Mouse (Mus musculus) adrenal gland, postnatal 10 days (tissue): ENCODE data around the gene Zfp949. TPM values are rescaled to one million over a fixed set of nuclear protein-coding genes. Genes with fewer than 3 reads are reported as not detected.
"Not testable (repeated sequence)": the region's sequence is repeated elsewhere in the genome, so short reads cannot be mapped to it uniquely, and the experiment has no call there.

Source experiments
- DNase-seq: peaks from one replicate; pipeline ENCODE4 v3.0.0; 2021; ENCODE audit warnings: mixed read lengths
- total RNA-seq, 2 experiments: library from RNA; stranded (reverse); gene quantifications; 2 replicates each; pipeline ENCODE4 v1.2.3; 2021

Zfp949 gene
- total RNA-seq, 2 experiments from 2014 or later, result 8.8 to 10.1 TPM

DNA sequence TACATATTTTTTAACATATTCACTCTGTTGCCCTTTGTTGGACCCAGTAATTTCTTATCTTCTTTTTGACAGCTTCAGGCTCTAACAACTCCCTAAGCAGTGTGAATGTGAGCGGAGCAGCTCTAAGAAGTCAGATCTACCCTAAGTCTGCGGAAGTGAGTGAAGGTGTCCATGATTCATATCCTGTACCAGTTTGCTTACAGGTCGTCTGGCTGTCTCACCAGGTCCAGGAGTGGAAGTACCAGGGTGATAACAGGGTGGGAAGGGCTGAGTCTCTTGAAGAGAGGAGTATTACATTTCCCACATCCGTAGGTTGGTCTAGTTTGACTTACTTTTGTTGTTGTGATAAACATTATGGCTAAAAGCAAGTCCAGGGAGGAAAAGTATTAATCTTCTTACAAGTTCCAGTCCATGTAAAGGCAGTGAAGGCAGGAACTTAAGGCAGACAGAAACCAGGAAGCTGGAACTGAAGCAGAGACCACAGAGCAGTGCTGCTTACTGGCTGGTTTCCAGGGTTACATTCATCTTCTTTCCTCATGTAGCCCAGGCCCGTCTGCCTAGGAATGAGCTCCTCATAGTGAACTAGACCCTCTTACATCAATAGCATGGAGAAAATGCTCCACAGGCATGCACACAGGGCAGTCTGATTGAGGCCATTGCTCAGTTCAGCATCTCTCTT is 8.1 kb upstream of the Zfp949 start:
- DNase-seq, result no peak

DNA sequence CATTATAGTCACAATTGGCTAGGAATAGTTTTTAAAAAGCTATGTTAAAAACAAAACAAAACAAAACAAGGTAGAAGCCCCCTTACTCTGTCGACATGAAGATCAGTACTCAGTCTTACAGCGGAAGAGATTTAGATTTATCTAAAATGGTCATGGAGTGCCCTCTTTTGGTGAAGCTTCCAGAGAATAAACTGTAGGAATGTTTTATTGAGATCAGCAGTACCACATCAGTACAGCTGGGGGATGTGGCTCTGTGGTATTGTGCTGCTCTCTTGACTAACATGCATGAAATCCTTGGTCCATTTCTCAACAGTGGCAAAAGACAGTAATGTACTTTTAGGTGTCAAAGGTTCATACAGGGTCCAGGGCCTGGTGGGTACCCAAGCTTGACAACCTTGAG is 5.0 kb upstream of the Zfp949 start:
- DNase-seq, result no peak

DNA sequence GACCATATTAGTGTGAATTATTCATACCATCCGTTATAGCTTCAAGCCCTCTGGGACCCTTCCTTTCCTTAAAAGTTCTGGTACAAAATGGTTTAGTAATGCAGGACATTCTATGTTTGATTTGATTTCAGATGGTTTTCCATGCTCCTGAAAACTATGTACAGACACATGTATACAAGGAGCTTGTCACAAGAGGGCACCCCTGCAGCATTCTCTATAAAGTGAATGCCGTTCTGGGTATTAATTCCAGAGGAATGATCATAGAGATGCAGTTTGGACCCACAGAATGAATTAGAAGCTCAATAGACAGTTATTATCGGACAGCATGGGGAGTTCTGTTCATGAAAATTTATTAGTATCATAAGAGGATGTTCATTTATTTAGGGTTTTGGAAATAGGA is 2.3 kb upstream of the Zfp949 start:
- no peak for DNase-seq

DNA sequence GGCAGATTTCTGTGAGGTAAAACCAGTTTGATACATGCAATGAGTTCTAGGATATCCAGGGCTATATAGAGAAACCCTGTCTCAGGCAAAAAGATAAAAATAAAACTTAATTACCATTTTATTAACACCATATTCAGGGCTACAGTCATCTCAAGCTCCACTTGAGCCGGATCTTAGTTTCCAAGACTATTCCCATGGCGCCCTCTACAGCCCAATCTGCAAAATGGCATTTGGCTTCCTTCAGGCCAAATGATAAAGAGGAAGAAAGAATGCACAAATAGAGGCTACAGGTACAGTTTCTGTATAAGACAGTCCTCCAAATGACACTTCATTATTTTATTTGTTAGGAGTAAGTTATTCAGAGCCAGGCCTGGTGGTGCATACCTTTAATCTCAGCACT is 1.7 kb upstream of the Zfp949 start:
- DNase-seq, result peak; percentile 67

DNA sequence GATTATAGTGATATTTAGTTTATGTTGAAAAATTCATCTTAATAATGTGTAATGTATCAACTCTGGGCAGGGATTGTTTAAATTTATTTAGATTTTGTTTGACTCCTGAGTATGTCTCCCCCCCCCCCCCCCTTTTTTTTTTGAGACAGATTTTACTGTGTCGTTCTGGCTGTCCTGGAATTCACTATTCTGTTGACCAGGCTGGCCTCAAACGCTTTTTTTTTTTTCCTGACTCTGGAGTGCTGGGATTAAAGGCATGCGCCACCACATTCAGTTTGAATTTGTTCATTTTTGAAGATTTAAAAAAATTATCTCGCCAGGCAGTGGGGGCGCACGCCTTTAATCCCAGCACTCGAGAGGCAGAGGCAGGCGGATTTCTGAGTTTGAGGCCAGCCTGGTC is 1.2 kb upstream of the Zfp949 start:
- DNase-seq, result no peak

DNA sequence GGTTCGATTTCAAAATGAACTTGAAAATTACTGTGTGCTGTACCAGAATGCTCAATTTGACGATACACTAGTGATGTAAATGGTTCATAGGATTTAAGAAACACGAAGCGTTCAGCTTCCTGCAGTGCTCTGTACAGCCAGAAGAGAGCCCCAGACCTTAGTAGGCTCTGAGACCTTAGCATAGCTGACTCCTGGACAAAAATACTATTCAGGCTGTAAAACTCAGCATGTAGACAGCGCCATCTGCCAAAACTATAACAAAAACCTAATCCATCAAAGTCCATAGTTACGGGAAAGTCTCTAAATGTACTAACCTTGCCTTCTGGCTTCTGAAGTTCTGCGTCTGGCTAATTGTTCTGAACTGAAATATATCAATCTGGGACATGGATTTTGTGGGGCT is 550 bp upstream of the Zfp949 start:
- peak; percentile 30 for DNase-seq

DNA sequence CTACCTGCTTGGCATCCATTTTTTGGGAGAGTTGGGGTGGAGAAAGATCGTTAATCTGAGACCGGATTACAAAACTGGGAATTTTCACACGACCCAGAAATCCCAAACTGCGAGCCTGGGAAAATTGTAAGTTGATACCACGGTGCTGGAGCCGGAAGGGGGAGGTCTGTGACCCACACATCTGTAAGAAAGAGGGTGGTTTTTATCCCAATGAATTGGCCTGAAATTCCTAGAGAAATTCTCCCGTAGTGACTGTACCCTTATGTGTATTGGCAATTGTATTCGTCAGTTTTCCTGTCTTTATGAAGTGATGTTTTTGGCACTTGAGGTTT is 760 bp downstream of the Zfp949 start:
- DNase-seq, result no peak

DNA sequence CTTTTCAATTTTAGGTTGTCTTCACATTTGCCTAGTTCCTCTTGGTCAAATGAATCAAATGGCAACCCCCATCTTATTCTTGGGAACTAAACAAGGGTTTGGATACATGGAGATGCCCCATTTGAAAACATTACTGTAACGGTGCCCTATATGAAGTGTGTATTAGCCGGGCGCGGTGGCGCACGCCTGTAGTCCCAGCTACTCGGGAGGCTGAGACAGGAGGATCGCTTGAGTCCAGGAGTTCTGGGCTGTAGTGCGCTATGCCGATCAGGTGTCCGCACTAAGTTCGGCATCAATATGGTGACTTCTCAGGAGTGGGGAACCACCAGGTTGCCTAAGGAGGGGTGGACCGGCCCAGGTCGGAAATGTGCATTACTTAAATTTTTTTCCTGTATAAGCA is 5.3 kb downstream of the Zfp949 start:
- DNase-seq, result no peak

DNA sequence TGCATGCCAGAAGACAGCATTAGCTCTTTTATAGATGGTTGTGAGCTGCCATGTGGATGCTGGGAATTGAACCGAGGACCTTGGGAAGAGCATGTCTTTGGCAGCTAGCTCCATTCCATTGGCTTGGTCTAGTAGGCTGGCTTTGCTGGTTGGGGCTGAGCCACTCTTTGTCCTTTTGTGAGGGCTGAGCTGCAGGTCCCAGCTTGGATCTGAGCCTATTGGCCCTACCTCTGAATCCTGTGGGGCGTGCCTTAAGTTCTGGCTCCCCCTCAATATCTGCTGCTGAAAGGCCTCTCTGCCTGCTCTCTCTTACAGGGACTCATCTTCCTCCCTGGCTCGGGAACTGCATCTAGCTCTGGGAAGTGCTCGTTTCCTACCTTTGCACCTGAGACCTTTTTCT is 10.3 kb downstream of the Zfp949 start:
- DNase-seq, result no peak

DNA sequence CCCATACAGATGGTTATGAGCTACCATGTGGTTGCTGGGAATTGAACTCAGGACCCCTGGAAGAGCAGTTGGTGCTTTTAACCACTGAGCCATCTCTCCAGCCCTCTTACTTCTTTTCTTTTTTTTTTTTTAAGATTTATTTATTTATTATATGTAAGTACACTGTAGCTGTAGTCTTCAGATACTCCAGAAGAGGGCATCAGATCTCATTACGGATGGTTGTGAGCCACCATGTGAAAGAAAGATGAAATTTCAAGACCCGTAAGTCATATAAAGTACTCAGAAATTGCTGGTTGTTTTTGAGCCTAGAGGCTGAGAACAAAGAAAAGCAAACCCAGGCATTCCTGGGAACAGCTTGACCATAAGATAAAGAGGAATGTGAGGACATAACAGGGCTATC is 13.7 kb downstream of the Zfp949 start:
- DNase-seq, result not testable (repeated sequence)

DNA sequence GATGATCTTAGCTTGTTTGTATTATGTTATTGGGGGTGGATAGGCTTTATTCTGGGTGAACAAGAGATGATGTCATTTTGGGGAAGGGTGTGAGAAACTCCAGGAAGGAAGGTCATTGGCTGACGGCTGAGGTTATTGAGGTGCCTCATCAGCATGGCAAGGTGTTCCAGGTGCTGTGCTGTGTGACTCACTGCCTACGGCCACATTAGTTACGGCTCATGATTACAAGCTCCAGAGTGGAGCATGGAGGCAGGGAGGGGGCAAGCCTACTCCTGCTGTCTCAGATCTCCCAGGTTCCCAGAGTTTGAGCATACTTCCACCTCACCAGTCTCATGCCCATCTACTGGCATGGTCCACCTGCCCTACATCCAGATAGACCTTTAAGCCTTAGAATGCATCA is 22.7 kb downstream of the Zfp949 start:
- not testable (repeated sequence) for DNase-seq

DNA sequence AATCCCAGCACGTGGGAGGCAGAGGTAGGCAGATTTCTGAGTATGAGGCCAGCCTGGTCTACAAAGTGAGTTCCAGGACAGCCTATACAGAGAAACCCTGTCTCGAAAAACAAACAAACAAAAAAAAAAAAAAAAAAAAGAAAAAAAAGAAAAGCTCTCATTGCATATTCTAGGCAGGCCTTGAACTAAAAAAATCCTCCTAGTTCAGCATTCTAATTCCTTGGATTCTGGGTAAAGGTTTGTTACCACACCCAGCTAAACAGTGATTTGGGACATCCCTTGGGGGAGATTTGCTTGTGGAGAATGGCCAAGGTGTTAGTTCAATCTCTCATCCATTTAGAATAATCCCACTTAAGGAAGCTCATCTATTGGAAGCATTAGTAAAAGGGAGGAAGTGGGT is 32.8 kb downstream of the Zfp949 start, which contains the start of gene Trim43a:
Gene Trim43a, plus strand, starts transcription at position 301 of the 400 bp plus-strand sequence.
- DNase-seq, result not testable (repeated sequence)

DNA sequence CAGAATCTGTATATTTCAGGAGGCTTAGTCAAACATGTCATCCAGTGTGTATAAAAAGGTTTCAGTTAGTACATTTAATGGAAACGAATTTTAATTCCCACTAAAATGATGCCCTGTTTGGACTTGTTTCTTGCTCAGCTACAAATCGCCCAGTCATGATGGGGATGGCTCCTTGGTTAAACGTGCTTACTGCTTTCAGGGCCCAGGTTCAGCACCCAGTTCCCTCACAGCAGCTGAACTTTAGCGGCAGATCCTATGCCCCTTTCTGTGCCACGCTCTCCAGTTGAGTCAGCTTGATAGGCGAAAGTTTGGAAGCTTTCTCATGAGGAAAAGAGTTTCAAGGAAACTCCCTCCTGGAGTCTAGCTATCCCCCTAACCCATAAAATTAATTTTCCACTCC is 45.9 kb downstream of the Zfp949 start:
- not testable (repeated sequence) for DNase-seq

DNA sequence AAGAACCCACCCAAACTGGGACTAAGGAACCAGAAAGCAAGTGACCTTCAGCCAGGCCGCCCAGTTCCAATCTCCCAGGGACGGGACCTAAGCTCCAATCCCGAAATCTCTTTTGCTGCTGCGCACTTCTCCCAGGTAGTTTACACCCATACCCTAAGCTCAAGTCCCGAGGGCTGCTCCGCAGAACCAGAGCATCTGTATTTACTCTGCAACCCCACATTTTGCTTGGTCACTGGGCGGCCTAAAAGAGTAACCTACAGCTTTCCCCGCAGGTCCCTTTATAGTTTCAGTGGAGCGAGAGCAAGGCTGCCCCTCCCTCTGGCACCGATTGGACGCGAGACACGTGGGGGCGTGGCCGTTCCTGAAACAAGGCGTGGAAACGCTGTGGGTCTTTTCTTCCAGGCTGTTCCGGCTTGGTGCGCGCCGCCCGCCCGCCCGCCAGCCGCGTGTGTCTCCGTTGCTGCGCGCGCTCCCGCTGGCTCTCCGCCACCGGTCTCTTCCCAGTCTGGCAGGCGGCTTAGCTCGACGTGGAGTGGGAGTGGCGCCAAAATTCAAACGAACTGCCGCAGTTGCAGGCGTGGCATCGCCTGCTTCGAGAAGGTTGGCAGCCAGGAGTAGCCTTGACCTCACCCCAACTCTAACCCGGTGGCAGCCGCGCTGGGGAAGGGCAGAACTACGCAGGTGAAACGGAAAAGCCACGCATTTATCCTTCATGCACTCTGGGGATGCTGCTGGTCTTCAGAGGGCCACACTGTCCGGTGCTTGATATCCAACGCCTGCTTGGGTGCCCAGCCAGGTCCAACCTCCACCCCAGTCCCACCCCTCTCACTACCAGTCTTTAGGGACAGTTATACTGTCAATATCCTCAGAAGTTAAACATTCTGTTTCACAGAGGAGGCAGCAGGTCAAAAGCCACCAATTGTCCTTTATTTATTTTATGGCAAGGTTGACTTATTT is 51.7 kb downstream of the Zfp949 start:
- peak; percentile 100 for DNase-seq

Other genes starting within 250 kb of the Zfp949 start
- 10 to 100 TPM; 15.0 to 21.8 TPM for gene Nt5e, start 220.8 kb upstream of the Zfp949 start, total RNA-seq
- 10 to 100 TPM; 41.8 to 54.5 TPM for gene Snx14, start 109.1 kb upstream of the Zfp949 start, total RNA-seq
- 1 to 10 TPM in 1 of 2 experiments, not detected in 1; 1.0 TPM for gene Gm20537, start 91.4 kb upstream of the Zfp949 start, total RNA-seq
- 10 to 100 TPM; 92.6 to 93.0 TPM for gene Syncrip, start 65.4 kb upstream of the Zfp949 start, total RNA-seq
- gene Trim43a, start 32.9 kb downstream of the Zfp949 start, total RNA-seq, result under 1 TPM; 0.21 to 0.75 TPM
- 10 to 100 TPM; 41.6 to 43.6 TPM for gene Mthfsl, start 172.3 kb downstream of the Zfp949 start, total RNA-seq
- 1 to 10 TPM; 2.3 to 3.4 TPM for gene Bcl2a1d, start 183.9 kb downstream of the Zfp949 start, total RNA-seq